Mouse (Mus musculus): ENCODE results near the gene Cstf2t.

The Cstf2t gene

DNA sequence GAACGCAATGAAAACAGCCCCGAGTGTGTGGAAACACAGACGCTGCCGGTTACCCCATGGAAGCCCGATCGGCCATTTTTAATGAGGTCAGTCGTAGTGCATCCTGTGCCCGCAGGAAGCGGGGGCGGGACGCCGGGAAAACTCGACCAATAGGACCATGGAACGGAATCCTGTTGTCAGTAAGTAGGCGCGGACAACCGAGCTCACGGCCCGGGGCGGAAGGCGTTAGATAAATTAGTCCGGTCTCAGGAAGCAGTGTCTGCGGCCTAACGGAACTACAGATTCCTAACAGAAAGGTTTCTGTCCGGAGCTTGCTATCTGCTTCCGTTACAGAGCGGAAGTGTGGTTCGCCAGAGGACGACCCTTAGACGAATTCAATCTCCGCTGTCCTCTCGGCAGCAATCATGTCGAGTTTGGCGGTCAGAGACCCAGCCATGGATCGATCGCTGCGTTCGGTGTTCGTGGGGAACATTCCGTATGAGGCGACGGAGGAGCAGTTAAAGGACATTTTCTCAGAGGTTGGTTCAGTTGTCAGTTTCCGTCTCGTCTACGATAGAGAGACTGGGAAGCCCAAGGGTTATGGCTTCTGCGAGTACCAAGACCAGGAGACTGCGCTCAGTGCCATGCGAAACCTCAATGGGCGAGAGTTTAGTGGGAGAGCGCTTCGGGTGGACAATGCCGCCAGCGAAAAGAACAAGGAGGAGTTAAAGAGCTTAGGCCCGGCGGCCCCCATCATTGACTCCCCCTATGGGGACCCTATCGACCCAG, at the start of gene Cstf2t:
TSS of gene Cstf2t (plus strand) at position 176 of the 768 bp plus-strand sequence.
- in situ Hi-C loops (cut with MboI; ENCODE audit: low sequenced_read_pairs): no loop called here

DNA sequence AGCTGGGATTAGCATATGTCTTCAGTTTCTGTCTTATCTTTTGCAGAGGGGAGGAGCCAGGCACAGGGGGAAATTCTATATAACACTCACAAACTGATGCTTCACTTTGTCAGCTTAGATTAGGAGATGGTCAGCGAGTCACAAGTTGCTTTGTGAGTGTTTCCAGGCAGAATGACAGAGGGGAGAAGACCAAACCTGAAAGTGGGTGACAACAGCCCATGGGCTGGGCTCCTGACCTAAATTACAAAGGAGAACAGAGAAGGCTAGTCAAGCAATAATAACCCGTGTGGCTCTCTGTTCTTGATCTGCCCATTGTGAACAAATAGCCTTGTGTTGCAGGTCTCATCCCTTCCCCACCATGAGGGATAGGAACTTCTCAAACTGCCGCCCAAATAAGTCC, 43.7 kb upstream of the Cstf2t start:
- in situ Hi-C loops (cut with MboI; ENCODE audit: low sequenced_read_pairs): no loop called here

DNA sequence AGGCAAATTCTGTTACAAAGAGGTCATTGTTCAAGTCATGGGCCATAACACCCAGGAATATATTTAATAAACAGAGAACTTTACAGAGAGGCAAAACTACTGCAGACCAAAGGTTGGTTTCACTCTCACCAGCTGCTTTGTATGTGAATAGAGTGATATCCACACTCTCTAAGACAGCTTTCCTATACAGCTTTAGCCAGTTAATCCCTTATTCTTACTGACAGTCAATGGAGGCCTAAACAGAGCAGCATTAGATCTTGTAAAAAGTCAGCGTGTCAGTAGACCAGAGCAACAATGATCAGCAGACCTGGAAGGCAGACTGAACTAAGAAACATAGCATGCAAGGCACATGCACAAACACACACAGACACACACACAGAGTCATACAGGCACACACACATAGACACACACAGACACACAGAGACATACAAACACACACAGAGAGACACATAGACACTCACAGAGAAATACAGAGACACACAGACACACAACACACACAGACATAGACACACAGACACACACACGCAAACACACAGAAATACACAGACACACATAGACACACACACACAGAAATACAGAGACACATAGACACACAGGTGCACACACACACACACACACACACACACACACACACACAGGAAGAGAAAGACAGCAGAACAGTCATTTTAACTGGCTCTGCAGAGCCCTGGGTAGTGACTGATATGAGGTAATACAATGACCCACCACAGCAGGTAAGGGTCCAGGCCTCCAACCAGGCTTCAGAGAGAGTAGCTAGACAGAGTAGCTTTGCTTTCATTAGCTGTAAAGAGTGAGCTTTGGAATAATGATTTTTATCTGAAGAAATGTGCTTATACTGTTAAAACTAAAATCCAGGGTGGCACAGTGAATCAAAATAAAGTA, 41.4 kb upstream of the Cstf2t start:
- in situ Hi-C loops (cut with MboI; ENCODE audit: low sequenced_read_pairs): no loop called here

DNA sequence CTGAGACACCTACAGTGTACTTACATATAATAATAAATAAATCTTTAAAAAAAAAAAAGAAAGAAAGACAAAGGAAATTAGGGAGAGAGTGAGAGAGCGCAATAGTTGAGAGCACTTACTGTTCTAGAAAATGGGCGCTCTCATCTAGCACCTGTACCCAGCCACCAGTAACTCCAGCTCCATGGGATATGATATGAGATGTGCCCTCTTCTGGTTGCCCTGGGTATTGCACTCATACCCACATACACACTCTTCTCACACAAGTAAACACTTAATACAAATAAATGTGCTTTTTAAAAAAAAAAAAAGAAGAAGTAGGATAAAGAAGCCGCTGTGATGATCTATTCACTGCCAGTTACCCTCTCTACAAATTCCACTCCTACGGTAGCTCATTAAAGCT, 36.0 kb upstream of the Cstf2t start:
- in situ Hi-C loops (cut with MboI; ENCODE audit: low sequenced_read_pairs): no loop called here

DNA sequence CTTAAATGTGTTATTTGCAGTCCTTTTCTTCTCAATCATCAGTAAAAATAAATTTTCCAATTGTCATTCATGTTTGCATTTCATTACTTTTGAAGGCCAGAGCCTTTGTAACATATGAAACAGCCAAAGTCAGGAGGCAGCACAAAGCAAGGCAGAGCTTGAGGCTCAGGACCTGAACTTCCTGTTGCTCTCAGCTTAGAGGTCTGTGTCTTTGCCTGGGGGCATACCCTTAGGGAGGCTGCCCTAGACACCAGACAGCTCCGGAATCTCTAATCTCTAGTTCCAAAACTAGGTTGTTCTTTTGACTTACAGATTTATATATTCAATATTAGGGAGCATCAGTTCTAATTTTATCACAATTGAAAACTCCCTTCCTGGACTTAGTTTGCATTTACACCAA, 17.9 kb upstream of the Cstf2t start:
- in situ Hi-C loops (cut with MboI; ENCODE audit: low sequenced_read_pairs): no loop called here

DNA sequence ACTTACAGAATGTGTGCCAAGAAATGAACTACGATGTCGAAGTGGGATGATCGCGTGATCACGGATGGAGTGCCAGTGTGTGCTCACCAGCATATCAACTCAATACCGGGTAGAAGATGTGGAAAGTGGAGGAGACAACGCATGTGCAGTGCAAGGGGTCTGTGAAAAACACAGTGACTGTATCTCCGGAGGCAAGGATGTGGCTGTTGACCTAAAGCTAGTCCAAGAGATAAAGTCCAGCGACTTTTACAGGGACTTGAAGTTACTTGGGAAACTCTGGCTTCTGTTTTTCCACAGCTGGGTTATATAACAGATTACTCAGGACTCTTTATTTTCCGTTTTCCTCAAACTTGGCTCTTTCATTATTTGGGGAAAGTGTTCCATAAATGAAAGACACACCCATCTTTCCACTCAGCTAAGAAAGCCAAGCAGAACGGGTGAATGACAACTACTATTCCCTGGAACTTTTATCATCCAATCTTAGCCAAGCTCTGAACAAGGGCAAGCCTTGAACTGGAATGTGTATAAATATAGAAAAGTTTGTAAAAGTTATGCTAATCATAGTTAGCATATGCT, 17.3 kb upstream of the Cstf2t start:
- in situ Hi-C loops (cut with MboI; ENCODE audit: low sequenced_read_pairs): no loop called here

DNA sequence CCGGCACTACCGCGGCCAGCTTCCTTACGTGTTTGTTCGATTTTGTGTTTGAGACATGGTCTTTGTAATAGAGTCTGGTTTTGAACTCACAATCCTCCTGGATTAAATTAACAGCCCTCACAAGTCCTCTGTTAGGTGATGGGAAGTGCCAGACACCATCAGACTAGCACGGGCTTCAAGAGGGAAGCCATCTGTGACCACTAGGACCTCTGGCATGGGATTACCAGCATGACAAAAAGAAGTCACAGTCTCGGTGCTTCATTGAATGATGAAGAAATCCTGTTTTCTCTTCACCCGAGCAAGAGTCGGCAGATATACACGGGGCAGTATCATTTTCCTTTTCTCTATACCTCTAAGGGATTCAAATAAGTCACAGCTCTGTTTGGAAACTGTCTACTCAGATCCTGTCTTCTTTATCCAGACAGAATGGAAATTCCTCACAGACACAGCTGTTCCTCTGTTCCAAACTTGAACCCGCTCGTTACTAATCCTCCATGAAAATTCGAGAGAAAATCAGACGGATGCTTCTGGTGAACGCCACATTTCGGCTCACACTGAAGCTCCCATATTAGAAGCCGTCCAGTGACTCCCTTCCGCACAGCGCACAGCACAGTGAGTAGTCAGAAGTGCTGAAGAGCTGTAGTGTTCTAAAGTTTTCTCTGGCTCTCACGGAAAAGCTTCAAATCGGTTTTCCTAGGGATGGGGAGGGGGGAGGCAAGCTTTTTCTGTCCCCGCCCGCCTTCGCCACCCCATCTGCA, 8.5 kb upstream of the Cstf2t start:
- in situ Hi-C loops (cut with MboI; ENCODE audit: low sequenced_read_pairs): no loop called here

DNA sequence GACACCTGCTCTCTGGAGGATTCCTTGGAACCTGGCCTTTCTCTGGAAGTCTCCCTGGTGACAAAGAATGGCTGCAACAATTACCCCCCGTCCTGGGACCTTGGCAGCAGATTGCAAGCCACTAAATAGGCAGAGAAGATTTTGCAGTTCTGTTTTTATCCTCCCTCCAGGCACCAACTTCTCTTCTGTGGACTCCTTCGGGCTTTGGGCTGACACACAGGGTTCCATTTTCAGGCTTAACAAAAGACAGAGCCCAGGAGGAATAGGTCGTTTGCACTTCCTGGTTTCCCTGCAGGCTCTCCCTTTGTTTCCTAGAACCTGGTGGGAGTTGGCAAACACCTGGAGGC, 7.9 kb upstream of the Cstf2t start:
- in situ Hi-C loops (cut with MboI; ENCODE audit: low sequenced_read_pairs): no loop called here

DNA sequence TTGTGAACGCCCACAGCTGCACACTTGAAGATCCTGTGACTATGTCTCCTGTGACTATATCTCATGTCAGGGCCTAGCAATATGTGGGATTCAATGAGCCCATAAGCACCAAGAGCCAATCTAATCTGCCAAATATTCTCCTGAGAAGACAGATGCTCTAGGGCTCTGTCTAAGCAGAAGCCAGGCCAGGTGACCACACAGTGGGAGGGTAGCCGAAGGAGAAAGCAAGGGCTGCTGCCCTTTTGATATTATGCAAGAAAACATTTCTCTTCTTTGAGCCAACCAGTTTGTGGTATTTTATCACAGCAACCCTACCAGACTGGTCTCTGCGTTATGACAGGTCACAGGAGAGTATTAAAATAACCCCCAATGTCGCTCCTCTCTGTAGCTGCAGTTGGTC, 6.5 kb upstream of the Cstf2t start:
- in situ Hi-C loops (cut with MboI; ENCODE audit: low sequenced_read_pairs): no loop called here

DNA sequence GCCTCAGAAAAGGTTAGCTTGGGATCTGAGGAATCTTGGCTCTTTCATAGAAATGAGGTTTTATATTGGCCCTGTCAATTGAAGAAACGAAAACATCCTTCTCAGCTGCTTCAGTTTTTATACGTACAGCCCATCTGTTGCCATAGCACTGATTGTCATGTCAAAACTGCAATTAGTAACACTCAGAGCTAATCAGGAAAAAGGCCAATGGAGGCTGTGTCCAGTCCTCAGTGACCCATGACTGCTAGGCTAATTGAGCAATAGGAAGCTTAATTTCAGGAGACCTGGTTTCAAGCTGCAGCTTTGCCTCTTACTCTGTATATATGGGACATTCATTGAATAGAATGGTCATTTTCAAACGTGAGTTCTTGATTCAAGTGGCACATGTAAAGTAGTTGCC, 4.4 kb upstream of the Cstf2t start:
- in situ Hi-C loops (cut with MboI; ENCODE audit: low sequenced_read_pairs): no loop called here

DNA sequence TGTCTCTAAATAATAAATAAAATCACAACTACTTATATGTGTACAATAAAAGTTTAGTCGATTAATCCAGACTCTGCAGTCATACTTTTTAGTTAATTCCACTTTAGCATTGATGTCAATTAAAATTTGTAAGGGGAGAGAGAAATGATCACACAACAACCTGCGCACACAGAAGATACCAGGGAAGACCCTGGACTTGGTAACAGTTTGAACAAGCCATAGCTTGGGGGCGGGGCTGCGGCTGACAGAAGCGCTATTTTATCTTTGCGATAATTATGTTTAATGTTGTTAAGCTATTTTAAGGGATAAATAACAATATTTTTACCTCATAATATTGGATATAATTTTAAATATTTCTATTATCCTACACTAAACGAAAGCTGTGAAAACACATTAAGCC, 411 bp upstream of the Cstf2t start:
- in situ Hi-C loops (cut with MboI; ENCODE audit: low sequenced_read_pairs): no loop called here

DNA sequence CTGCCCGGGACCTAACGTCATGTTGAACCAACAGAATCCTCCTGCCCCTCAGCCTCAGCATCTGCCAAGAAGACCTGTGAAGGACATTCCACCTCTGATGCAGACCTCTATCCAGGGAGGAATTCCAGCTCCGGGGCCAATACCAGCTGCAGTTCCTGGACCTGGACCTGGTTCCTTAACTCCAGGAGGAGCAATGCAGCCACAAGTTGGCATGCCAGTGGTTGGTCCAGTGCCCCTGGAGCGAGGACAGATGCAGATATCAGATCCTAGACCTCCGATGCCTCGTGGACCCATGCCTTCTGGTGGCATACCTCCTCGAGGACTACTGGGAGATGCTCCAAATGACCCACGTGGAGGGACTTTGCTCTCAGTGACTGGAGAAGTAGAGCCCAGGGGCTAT, 1.1 kb downstream of the Cstf2t start:
- in situ Hi-C loops (cut with MboI; ENCODE audit: low sequenced_read_pairs): no loop called here

DNA sequence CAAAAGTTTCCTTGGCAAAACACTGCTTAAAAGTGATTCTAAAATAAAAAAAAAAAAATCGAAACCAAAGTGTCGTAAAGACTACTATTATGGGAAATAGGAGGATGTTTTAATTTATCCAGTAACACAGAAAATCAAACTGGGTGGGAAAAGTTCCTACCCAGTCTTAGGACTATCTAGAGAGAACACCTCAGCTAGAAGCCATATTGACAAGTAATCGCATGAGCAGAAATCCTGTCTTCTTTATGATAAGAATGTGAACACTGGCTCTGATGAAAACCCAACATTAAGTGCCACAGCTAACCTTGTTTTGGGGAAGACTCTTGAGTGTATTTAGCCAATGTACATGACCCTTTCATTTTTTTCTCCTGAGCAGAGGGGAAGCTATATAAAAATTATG, 15.2 kb downstream of the Cstf2t start:
- in situ Hi-C loops (cut with MboI; ENCODE audit: low sequenced_read_pairs): no loop called here

DNA sequence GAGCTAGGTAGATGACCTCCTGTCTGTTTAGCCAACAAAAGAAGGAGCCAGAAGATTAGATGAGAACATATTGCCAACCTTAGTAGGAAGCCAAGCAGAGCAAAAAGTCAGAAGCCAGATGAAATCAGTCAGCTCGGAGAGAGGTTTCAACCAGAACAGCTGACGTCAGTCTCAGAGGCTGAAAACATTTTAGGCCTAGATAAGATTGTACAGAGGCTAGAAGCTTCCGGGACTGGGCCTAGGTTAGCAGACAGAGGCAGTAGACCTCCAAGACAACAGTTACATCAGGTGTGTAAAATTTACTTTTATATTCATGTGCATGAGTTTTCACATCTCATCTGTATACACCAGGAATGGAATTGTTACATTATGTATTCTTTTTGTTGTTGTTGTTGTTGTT, 16.7 kb downstream of the Cstf2t start:
- in situ Hi-C loops (cut with MboI; ENCODE audit: low sequenced_read_pairs): no loop called here

DNA sequence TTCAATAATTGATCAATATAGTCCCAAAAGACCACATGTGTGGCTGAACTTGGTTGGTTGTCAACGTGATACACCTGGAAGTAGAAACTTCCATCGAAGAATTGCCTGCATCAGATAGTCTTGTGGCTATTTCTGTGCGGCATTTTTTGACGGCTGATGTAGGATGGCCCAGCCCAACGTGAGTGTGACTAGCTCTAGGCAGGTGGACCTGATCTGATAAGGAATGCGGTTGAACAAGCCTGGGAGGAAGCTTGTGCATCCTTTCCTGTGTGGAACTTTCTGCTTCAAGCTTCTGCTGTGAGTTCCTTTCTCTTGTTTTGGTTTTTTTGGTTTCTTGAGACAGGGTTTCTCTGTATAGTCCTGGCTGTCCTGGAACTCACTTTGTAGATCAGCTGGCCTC, 22.1 kb downstream of the Cstf2t start:
- in situ Hi-C loops (cut with MboI; ENCODE audit: low sequenced_read_pairs): no loop called here

DNA sequence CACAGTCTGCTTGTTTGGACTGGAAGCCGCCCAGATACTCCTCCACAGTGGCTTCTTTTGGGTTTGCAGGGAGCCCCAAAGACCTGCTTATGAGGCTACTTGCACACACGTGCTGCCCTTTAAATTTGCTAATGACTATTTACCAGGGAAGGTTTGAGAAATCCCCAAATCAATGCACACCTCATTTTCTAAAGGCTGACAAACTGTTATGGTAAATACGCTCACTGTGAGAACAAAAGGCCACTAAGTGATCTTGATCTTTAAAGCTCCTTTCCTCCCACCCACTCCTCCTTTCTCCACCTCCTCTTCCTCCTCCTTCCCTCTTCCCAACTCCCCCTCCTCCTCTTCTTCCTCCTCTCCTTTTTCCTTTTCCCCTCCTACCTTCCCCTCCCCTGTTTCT, 23.4 kb downstream of the Cstf2t start:
- in situ Hi-C loops (cut with MboI; ENCODE audit: low sequenced_read_pairs): no loop called here

DNA sequence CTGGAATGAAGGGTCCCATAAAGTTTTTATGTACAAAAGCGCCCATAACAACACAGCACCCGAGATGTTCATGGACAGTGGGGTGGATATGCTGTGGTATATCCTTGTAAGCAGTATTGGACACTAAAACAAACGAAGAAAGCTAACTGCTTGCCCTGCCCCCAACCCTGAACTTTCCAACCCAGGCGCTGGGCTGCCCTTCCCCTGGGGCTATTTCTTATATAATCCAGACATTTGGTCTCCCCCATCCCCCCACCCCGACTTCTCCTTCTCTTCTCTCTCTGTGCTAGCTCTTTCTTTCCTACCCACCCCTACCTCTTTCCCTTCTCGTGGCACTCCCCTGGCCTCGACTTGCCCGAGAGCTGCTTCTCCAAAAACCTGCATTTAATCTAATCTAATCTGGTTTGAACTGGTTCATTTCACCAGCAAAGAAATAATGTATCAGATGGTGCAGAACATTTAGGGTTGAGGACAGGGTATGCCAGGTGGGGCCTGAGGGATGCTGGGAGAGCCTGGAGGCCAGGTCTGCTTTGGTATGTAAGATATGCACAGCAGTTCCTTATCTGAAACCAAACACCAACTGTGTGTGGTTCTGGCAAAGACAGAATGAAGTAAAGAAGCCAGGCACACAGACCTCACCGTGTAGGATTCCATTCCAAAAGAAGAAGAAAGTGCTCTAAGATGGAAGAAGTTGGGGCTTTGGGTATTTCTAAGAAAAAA, 24.4 kb downstream of the Cstf2t start:
- in situ Hi-C loops (cut with MboI; ENCODE audit: low sequenced_read_pairs): no loop called here

DNA sequence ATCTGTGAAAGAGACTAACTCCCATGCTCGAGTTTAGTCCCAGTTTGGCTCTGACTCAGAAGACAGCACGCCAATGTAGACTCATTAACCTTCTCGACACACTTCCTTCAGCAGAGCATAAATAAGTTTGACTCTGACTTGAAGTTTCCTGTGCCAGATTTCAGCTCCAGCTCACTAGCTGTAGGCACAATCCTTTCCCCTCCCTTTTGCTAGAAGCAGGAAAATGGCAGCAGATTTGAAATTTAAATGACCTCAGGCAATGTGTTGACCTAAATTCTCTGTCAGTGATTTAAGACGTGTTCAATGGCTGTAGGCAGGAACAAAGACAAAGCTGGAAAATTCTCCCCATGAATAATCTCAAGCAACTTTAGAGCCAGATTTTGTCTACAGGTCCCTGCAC, 32.1 kb downstream of the Cstf2t start:
- in situ Hi-C loops (cut with MboI; ENCODE audit: low sequenced_read_pairs): no loop called here

DNA sequence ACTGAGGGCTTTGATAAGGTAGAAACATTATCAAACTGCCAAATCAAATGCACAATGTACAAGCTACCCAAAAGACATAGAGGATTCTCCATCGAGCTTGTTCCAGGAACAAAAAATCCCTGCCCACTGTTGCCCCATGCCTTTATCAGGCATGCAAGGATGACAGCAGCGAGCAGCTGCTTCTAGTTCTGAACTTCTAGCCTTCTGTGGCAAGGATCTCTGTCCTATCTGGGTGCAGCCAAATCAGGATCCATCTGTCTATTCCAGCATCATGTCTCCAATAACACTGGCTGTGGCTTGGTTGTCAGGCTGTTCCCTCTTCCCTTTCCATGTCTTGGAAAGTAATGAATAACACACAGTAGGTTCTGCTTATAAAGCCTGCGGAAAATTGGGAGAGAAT, 42.0 kb downstream of the Cstf2t start:
- in situ Hi-C loops (cut with MboI; ENCODE audit: low sequenced_read_pairs): no loop called here

DNA sequence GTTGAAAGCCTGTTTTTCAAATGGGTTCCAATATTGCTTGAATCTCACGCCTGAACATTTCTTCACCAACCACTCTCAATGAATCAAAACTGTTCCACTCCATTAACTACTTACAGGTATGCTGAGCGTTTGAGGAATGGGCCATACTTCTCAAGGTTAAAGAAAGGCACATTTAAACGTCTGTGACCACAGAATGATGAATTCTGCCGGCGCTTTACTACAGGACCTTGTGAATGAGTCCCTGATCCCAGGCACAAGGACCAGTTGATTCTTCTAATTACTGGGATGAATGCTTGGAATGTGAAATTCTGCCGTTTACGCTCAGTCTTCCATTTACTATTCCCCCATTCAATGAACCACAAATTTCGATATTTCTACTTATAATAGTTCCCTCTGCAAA, 50.0 kb downstream of the Cstf2t start:
- in situ Hi-C loops (cut with MboI; ENCODE audit: low sequenced_read_pairs): no loop called here

DNA sequence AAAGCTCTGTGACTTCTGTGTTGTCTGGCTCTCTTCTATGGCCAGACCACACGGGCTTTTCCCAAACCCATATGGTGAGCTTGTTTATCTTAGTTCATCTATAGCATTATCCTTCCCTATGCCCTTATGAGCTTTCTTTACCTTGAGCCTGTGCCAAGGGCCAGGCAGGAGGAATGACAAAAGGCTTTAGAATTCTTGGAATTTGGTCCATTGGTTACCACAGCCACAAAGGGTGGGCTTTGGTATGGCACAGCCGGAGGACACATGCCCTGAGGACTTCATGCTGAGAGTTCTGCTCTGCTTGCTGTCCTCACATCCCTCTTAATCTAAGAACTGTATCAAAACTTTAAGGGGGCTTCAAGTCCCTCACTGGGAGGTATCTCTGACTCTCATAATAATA, 53.7 kb downstream of the Cstf2t start:
- in situ Hi-C loops (cut with MboI; ENCODE audit: low sequenced_read_pairs): no loop called here
